Mouse (Mus musculus) lung, embryonic 14.5 days (tissue): ENCODE measurements around the gene Get4. TPM values are rescaled to one million over a fixed set of nuclear protein-coding genes. Genes with fewer than 3 reads are reported as not detected.

Experiments
- ATAC-seq: fragments of 200-750 bp; cut with Nextera tagmentation; 2 replicates; pipeline ENCODE4 v1.8.0; 2017; ENCODE audit warnings: mild to moderate bottlenecking, moderate TSS enrichment, moderate library complexity; ENCODE audit not compliant: insufficient read depth
- DNase-seq: peaks from one replicate; pipeline ENCODE4 v3.0.0-alpha.2; 2015
- H3K27ac ChIP-seq: fragments of 300-500 bp; sonication (generic); 2 replicates; pipeline ENCODE4 v1.5.1; 2014; ENCODE audit warnings: low read depth, mild to moderate bottlenecking, moderate library complexity
- H3K27me3 ChIP-seq: fragments of 300-500 bp; sonication (generic); 2 replicates; pipeline ENCODE4 v1.6.1; 2014; ENCODE audit warnings: low read length, control low read depth; ENCODE audit not compliant: insufficient read depth
- H3K36me3 ChIP-seq: fragments of 300-500 bp; sonication (generic); 2 replicates; pipeline ENCODE4 v1.6.1; 2014; ENCODE audit warnings: control low read depth; ENCODE audit not compliant: insufficient read depth
- H3K4me1 ChIP-seq: fragments of 300-500 bp; sonication (generic); 2 replicates; pipeline ENCODE4 v1.6.1; 2014; ENCODE audit warnings: antibody characterized with exemption, control low read depth; ENCODE audit not compliant: insufficient read depth
- H3K4me2 ChIP-seq: fragments of 300-500 bp; sonication (generic); 2 replicates; pipeline ENCODE4 v1.6.1; 2014; ENCODE audit warnings: mild to moderate bottlenecking
- H3K4me3 ChIP-seq: fragments of 300-500 bp; sonication (generic); 2 replicates; pipeline ENCODE4 v1.5.1; 2014; ENCODE audit warnings: low read depth, low read length
- H3K9ac ChIP-seq: fragments of 300-500 bp; sonication (generic); 2 replicates; pipeline ENCODE4 v1.6.1; 2014
- H3K9me3 ChIP-seq: fragments of 300-500 bp; sonication (generic); 2 replicates; pipeline ENCODE4 v1.6.1; 2016; ENCODE audit warnings: low read depth, low read length, control low read depth
- CTCF ChIP-seq: IDR thresholded peaks from 2 replicates; pipeline ENCODE4 v1.5.1; 2016; ENCODE audit warnings: antibody characterized with exemption, low read depth
- WGBS: fragments of 180-500 bp; shearing (Covaris S2); extraction: QIAGEN DNeasy Blood & Tissue Kit; methylation state at CpG from one replicate; pipeline ENCODE4 v1.1.7; 2014; 5-methylcytosine and 5-hydroxymethylcytosine counted together
- polyA plus RNA-seq: library from polyadenylated mRNA; unstranded; fragments of >200 nt; fragmentation: Nextera tagmentation; extraction: Ambion mirVana; gene quantifications from 2 replicates; pipeline ENCODE4 v1.2.1, GENCODE M21; 2014

Gene Get4
- polyA plus RNA-seq, 1 experiment from 2014 or later = 183 TPM

DNA sequence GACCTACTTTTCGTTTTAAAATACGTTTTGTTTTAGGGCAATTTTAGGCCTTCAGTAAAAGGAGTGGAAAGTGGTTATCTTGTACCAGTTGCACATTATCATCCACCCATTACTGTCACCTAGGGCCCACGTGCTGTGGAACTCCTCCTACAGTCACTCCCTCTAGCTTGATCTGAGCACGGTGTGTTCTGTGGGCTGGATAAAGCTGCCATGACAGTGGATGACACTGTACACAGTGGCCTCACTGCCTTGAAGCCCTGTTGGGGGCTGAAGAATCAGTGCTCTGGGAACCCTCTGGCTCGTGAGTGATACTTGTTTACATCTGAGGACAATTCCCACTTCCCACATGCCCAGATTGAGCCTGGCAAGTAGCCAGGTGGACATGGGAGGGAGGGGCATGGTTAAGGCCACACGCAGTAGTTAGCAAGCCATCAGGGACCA, 1.2 kb downstream of the Get4 start:
- DNase-seq = peak; percentile 85
- peak overlapping the region; percentile 98 for H3K4me2 ChIP-seq
- H3K36me3 ChIP-seq = peaks cover 38% of the 10 kb centered on the region
- H3K27me3 ChIP-seq = no peaks in the 10 kb centered on the region
- 4% methylated on average over 6 of the region's 6 CpGs for WGBS
- TF ChIP-seq CTCF = no peak
- peak overlapping the region; percentile 68 for H3K4me3 ChIP-seq
- H3K9me3 ChIP-seq = no peaks in the 10 kb centered on the region
- ATAC-seq = 0 out of 2 replicates have a peak, but pooled peaks have one; percentile 18
- peak overlapping the region; percentile 89 for H3K27ac ChIP-seq
- peak overlapping the region; percentile 78 for H3K9ac ChIP-seq
- peaks cover 9% of the 10 kb centered on the region for H3K4me1 ChIP-seq

DNA sequence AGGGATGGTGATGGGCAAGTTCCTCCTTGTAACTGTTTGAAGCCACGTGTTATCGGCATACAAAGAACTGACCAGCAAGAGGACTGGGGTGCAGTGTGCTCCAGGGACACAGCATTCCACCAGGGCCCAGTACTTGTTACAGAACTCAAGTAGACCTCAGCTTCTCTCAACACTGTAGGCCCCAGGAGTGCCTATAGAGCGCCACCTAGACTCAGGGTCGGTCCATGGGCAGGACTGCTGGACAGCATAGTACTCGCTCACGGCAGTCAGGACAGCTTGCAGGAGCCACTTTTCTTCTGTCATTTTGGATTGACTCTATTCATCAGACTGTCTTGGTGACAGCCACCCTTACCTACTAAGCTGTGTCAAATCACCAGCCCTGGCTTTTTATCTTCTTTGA, 2.8 kb downstream of the Get4 start:
- Histone ChIP-seq H3K9me3 (no peaks in the 10 kb centered on the region), H3K9ac (no peak overlapping the region), H3K27ac (no peak overlapping the region; the same call in 1 of the 2 replicates), H3K27me3 (no peaks in the 10 kb centered on the region), H3K4me2 (0 out of 2 replicates have a peak overlapping the region, but pooled peaks have one; percentile 3), H3K36me3 (peaks cover 27% of the 10 kb centered on the region), H3K4me1 (peaks cover 9% of the 10 kb centered on the region), H3K4me3 (no peak overlapping the region)
- 84% methylated on average over 6 of the region's 6 CpGs for WGBS
- ATAC-seq (no peak), DNase-seq (no peak)
- peak; percentile 18; the same call in 1 of the 2 replicates for TF ChIP-seq CTCF

- DNase-seq (no peak), ATAC-seq (no peak)
- Histone ChIP-seq H3K36me3 (peaks cover 27% of the 10 kb centered on the region), H3K9ac (no peak overlapping the region), H3K27ac (no peak overlapping the region), H3K27me3 (no peaks in the 10 kb centered on the region), H3K4me2 (no peak overlapping the region), H3K9me3 (no peaks in the 10 kb centered on the region), H3K4me1 (peaks cover 9% of the 10 kb centered on the region), H3K4me3 (no peak overlapping the region)
- no peak for TF ChIP-seq CTCF
- 78% methylated on average over 6 of the region's 6 CpGs for WGBS
Measured at GRCm38 (mm10) chr5:139255777-139256176, 3.7 kb downstream of the Get4 start.

- no peak for TF ChIP-seq CTCF
- no peaks in the 10 kb centered on the region for H3K9me3 ChIP-seq
- ATAC-seq = no peak
Measured at GRCm38 (mm10) chr5:139256211-139256765, 4.2 kb downstream of the Get4 start.

DNA sequence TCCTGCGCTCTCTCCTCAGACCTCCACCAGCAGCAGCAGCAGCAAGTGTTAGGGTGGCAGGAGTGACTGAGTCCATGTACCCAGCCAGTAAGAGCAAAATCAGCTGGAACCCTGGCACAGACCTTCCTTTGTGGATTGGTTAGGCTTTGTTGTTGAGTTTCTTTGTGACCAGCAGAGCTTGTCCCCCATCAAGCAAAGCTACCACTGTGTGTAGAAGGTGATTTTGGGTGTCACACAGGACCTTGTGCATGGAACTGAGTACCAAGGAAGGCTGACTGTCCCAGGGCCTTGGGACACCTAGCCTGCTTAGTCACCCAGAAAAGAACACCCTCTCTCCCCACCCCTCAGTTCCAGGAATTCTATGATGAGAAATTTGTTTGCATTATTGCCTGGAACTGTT, 5.1 kb downstream of the Get4 start:
- no peaks in the 10 kb centered on the region for H3K27me3 ChIP-seq
- no peak overlapping the region for H3K9ac ChIP-seq
- H3K27ac ChIP-seq = no peak overlapping the region; the same call in 1 of the 2 replicates
- no peak overlapping the region for H3K4me2 ChIP-seq
- no peak overlapping the region for H3K4me3 ChIP-seq
- H3K4me1 ChIP-seq = peaks cover 9% of the 10 kb centered on the region
- no peak for TF ChIP-seq CTCF
- no peaks in the 10 kb centered on the region for H3K9me3 ChIP-seq
- H3K36me3 ChIP-seq = peaks cover 38% of the 10 kb centered on the region
- WGBS = 85% methylated on average over 1 of the region's 1 CpGs
- no peak for ATAC-seq
- no peak for DNase-seq

More at GRCm38 (mm10) chr5:139256211-139256765, 4.2 kb downstream of the Get4 start:
- 76% methylated on average over 3 of the region's 3 CpGs for WGBS
- peaks cover 9% of the 10 kb centered on the region for H3K4me1 ChIP-seq
- no peak for DNase-seq
- no peak overlapping the region for H3K27ac ChIP-seq
- no peaks in the 10 kb centered on the region for H3K27me3 ChIP-seq
- no peak overlapping the region for H3K4me2 ChIP-seq
- no peak overlapping the region for H3K9ac ChIP-seq
- H3K36me3 ChIP-seq = peaks cover 29% of the 10 kb centered on the region
- H3K4me3 ChIP-seq = no peak overlapping the region

DNA sequence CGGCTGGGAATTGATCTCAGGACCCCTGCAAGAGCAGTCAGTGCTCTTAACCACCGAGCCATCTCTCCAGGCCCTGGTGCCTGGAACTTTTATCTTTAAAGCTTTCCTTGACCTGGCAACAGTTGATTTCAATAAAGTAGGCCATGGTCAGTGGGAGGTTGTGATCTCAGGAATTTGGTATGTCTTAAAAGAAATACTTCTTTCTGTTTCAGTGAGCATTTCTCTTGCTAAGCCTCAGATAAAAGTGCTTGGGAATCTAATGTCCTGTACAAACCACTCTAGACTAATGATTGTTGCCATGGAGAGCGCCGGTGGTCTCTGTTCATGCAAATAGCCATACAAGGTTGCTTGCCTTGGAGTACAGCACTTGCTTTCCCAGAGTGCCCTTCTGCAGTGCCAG, 5.7 kb downstream of the Get4 start:
- no peak overlapping the region; the same call in 1 of the 2 replicates for H3K27ac ChIP-seq
- H3K4me1 ChIP-seq = peaks cover 9% of the 10 kb centered on the region
- H3K27me3 ChIP-seq = no peaks in the 10 kb centered on the region
- no peaks in the 10 kb centered on the region for H3K9me3 ChIP-seq
- no peak for DNase-seq
- no peak overlapping the region for H3K4me2 ChIP-seq
- no peak for ATAC-seq
- no peak for TF ChIP-seq CTCF
- H3K36me3 ChIP-seq = peaks cover 43% of the 10 kb centered on the region
- WGBS = 57% methylated on average over 4 of the region's 4 CpGs
- H3K9ac ChIP-seq = no peak overlapping the region
- no peak overlapping the region for H3K4me3 ChIP-seq

- 85% methylated on average over 8 of the region's 8 CpGs for WGBS
- H3K4me1 ChIP-seq = peaks cover 6% of the 10 kb centered on the region
- H3K9me3 ChIP-seq = no peaks in the 10 kb centered on the region
- peaks cover 50% of the 10 kb centered on the region for H3K36me3 ChIP-seq
- H3K4me2 ChIP-seq = no peak overlapping the region
- TF ChIP-seq CTCF = no peak
- no peak overlapping the region for H3K9ac ChIP-seq
- DNase-seq (no peak), ATAC-seq (no peak)
- no peak overlapping the region for H3K4me3 ChIP-seq
- no peaks in the 10 kb centered on the region for H3K27me3 ChIP-seq
- H3K27ac ChIP-seq = no peak overlapping the region
Measured at GRCm38 (mm10) chr5:139258371-139259035, 6.4 kb downstream of the Get4 start.
